Mouse (Mus musculus) hindbrain, embryonic 16.5 days (tissue): ENCODE measurements at regions not wholly inside any gene's neighbourhood (a gene's known extent, or its start where the extent isn't known, plus 50 kb on each side); places are given as distances from the start of the nearest gene placed in this dataset.

ENCODE experiments used
- ATAC-seq: fragments of 200-750 bp; cut with Nextera tagmentation; 2 replicates; pipeline ENCODE4 v1.8.0; 2017; ENCODE audit warnings: moderate TSS enrichment, moderate library complexity
- H3K27ac ChIP-seq: fragments of 300-500 bp; sonication (generic); 2 replicates; pipeline ENCODE4 v1.5.1; 2014; ENCODE audit warnings: low read depth, mild to moderate bottlenecking, control low read depth, low read length, moderate library complexity
- H3K27me3 ChIP-seq: fragments of 300-500 bp; sonication (generic); replicated peaks from 2 replicates; pipeline ENCODE4 v1.6.1; 2014; ENCODE audit warnings: low read length; ENCODE audit not compliant: control insufficient read depth, insufficient read depth
- H3K36me3 ChIP-seq: fragments of 300-500 bp; sonication (generic); 2 replicates; pipeline ENCODE4 v1.6.1; 2014; ENCODE audit warnings: mild to moderate bottlenecking, low read length, moderate library complexity, mixed read lengths; ENCODE audit not compliant: control insufficient read depth, insufficient read depth
- H3K4me1 ChIP-seq: fragments of 300-500 bp; sonication (generic); 2 replicates; pipeline ENCODE4 v1.6.1; 2014; ENCODE audit warnings: low read depth, low read length; ENCODE audit not compliant: control insufficient read depth, insufficient read depth
- H3K4me2 ChIP-seq: fragments of 300-500 bp; sonication (generic); 2 replicates; pipeline ENCODE4 v1.6.1; 2014; ENCODE audit warnings: mild to moderate bottlenecking, low read length, control low read depth, moderate library complexity
- H3K4me3 ChIP-seq: fragments of 300-500 bp; sonication (generic); 2 replicates; pipeline ENCODE4 v1.5.1; 2014; ENCODE audit warnings: mild to moderate bottlenecking, low read length, control low read depth, moderate library complexity
- H3K9ac ChIP-seq: fragments of 300-500 bp; sonication (generic); 2 replicates; pipeline ENCODE4 v1.6.1; 2014; ENCODE audit warnings: low read depth, mild to moderate bottlenecking, control low read depth, low read length, moderate library complexity
- H3K9me3 ChIP-seq: fragments of 300-500 bp; sonication (generic); 2 replicates; pipeline ENCODE4 v1.6.1; 2014; ENCODE audit warnings: mild to moderate bottlenecking, low read length, moderate library complexity; ENCODE audit not compliant: control insufficient read depth
- WGBS: fragments of 180-500 bp; shearing (Covaris S2); extraction: QIAGEN DNeasy Blood & Tissue Kit; methylation state at CpG from one replicate; pipeline ENCODE4 v1.1.7; 2014; 5-methylcytosine and 5-hydroxymethylcytosine counted together

DNA sequence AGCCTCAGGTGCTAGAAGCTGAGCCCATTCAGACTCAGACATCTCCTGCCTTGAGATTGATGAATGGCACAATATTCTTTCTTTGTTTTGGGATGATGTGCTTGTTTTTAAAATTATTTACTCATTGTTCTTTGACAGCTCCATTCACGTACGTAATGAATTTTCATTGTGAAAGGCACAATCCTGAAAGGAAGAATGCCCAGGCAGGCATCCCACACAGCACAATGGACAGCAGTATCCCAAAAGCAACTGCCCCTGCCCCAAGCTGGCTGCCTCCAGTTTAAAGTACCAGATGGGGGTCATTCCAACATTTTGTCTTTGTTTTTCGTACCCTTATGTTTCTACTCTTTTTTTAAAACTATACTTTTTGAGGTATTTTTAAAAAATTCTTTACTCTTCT, 210.9 kb upstream of the St8sia2 start:
- WGBS: 39% methylated on average over 3 of the region's 3 CpGs
- H3K9me3 ChIP-seq: no peaks in the 10 kb centered on the region
- no peak overlapping the region for H3K27ac ChIP-seq
- H3K4me3 ChIP-seq: no peak overlapping the region
- ATAC-seq: no peak
- no peak overlapping the region for H3K4me2 ChIP-seq
- no peaks in the 10 kb centered on the region for H3K4me1 ChIP-seq
- H3K36me3 ChIP-seq: no peaks in the 10 kb centered on the region
- no peak overlapping the region for H3K9ac ChIP-seq
- H3K27me3 ChIP-seq: no peaks in the 10 kb centered on the region

- 35% methylated on average over 4 of the region's 4 CpGs for WGBS
- H3K27me3 ChIP-seq: no peaks in the 10 kb centered on the region
- H3K4me3 ChIP-seq: no peak overlapping the region
- no peaks in the 10 kb centered on the region for H3K9me3 ChIP-seq
- H3K27ac ChIP-seq: no peak overlapping the region
- peaks cover 2% of the 10 kb centered on the region; the same call in 1 of the 2 replicates for H3K4me1 ChIP-seq
- no peak for ATAC-seq
- H3K9ac ChIP-seq: no peak overlapping the region
- H3K4me2 ChIP-seq: no peak overlapping the region
- no peaks in the 10 kb centered on the region for H3K36me3 ChIP-seq
These were observed 187.2 kb upstream of the St8sia2 start for GRCm38 (mm10) chr7:74200661-74201060.

- no peak overlapping the region for H3K27ac ChIP-seq
- 67% methylated on average over 6 of the region's 6 CpGs for WGBS
- no peak overlapping the region for H3K4me3 ChIP-seq
- H3K9ac ChIP-seq: no peak overlapping the region
- H3K4me1 ChIP-seq: peaks cover 2% of the 10 kb centered on the region; the same call in 1 of the 2 replicates
- H3K9me3 ChIP-seq: no peaks in the 10 kb centered on the region
- no peaks in the 10 kb centered on the region for H3K36me3 ChIP-seq
- ATAC-seq: peak; percentile 88
- no peaks in the 10 kb centered on the region for H3K27me3 ChIP-seq
- H3K4me2 ChIP-seq: no peak overlapping the region
These were observed 185.3 kb upstream of the St8sia2 start for GRCm38 (mm10) chr7:74198796-74199195.

- H3K9me3 ChIP-seq: no peaks in the 10 kb centered on the region
- H3K4me1 ChIP-seq: no peaks in the 10 kb centered on the region
- no peak overlapping the region for H3K4me3 ChIP-seq
- ATAC-seq: no peak
- H3K27ac ChIP-seq: no peak overlapping the region
- no peak overlapping the region for H3K4me2 ChIP-seq
- H3K9ac ChIP-seq: no peak overlapping the region
- H3K27me3 ChIP-seq: no peaks in the 10 kb centered on the region
- no peaks in the 10 kb centered on the region for H3K36me3 ChIP-seq
These were observed 171.2 kb upstream of the St8sia2 start for GRCm38 (mm10) chr7:74184661-74185060.

DNA sequence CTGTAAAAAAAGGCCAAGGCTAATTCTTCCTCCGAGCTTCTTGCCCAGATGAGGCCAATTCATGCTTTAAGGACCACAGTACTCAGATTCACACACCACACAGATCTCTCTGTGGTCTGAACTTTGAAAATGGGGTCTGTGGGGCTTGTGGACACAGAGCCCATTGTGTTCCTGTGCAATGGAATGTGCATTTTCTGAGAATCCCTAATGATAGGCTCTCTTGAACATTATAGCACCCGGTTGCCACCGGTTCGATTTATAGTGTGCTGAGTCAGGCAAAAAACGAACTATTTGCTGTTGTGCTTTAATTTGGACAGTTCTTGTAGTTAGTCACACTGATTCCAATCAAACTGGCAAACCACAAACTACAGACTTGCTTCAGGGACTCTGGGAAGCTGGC, 160.7 kb upstream of the St8sia2 start:
- H3K27ac ChIP-seq: no peak overlapping the region
- H3K4me3 ChIP-seq: no peak overlapping the region
- H3K9ac ChIP-seq: no peak overlapping the region
- H3K36me3 ChIP-seq: no peaks in the 10 kb centered on the region
- H3K9me3 ChIP-seq: no peaks in the 10 kb centered on the region
- ATAC-seq: no peak
- 70% methylated on average over 5 of the region's 5 CpGs for WGBS
- no peaks in the 10 kb centered on the region for H3K4me1 ChIP-seq
- H3K27me3 ChIP-seq: no peaks in the 10 kb centered on the region
- no peak overlapping the region for H3K4me2 ChIP-seq

GRCm38 (mm10) chr7:74173230-74173612, 159.7 kb upstream of the St8sia2 start:
- no peak overlapping the region for H3K9ac ChIP-seq
- no peaks in the 10 kb centered on the region for H3K4me1 ChIP-seq
- H3K27ac ChIP-seq: no peak overlapping the region; the same call in 1 of the 2 replicates
- H3K9me3 ChIP-seq: no peaks in the 10 kb centered on the region
- ATAC-seq: no peak
- no peak overlapping the region for H3K4me3 ChIP-seq
- H3K36me3 ChIP-seq: no peaks in the 10 kb centered on the region
- no peaks in the 10 kb centered on the region for H3K27me3 ChIP-seq
- 61% methylated on average over 2 of the region's 2 CpGs for WGBS
- no peak overlapping the region for H3K4me2 ChIP-seq

- WGBS: 75% methylated on average over 4 of the region's 4 CpGs
- Histone ChIP-seq H3K9ac (no peak overlapping the region), H3K4me2 (no peak overlapping the region), H3K4me1 (no peaks in the 10 kb centered on the region), H3K4me3 (no peak overlapping the region), H3K9me3 (no peaks in the 10 kb centered on the region), H3K27ac (no peak overlapping the region), H3K27me3 (no peaks in the 10 kb centered on the region), H3K36me3 (no peaks in the 10 kb centered on the region)
- ATAC-seq: no peak
These were observed 159.2 kb upstream of the St8sia2 start for GRCm38 (mm10) chr7:74172504-74173229.

DNA sequence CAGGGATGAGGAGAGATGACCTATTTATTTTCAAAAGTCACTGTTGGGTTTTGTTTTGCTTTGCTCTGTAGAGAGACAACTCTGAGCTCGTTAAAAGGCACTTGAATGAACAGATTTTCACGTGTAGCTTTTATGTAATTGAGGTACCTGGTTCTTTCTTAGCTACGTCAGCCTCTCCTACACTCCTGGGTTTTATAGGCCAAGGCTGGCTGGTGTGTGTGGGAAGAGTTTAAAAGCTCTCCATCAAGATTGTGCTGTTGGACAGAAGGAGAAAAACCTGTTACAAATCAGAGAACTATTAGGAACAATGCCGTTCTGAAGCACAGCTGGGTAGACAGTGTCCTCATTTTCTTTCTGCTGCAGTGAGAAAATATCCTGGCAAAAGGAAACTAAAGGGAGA, 138.1 kb upstream of the St8sia2 start:
- Histone ChIP-seq H3K4me2 (no peak overlapping the region), H3K9ac (no peak overlapping the region), H3K9me3 (no peaks in the 10 kb centered on the region), H3K27me3 (no peaks in the 10 kb centered on the region), H3K27ac (no peak overlapping the region), H3K4me1 (no peaks in the 10 kb centered on the region), H3K36me3 (no peaks in the 10 kb centered on the region), H3K4me3 (no peak overlapping the region)
- ATAC-seq: no peak
- WGBS: 75% methylated on average over 4 of the region's 4 CpGs

GRCm38 (mm10) chr7:74143236-74143635, 129.7 kb upstream of the St8sia2 start:
- WGBS: 88% methylated on average over 3 of the region's 3 CpGs
- no peaks in the 10 kb centered on the region for H3K36me3 ChIP-seq
- H3K4me3 ChIP-seq: no peak overlapping the region
- H3K4me2 ChIP-seq: no peak overlapping the region
- H3K9me3 ChIP-seq: no peaks in the 10 kb centered on the region
- no peak for ATAC-seq
- H3K4me1 ChIP-seq: no peaks in the 10 kb centered on the region
- no peak overlapping the region for H3K27ac ChIP-seq
- H3K9ac ChIP-seq: no peak overlapping the region
- no peaks in the 10 kb centered on the region for H3K27me3 ChIP-seq

DNA sequence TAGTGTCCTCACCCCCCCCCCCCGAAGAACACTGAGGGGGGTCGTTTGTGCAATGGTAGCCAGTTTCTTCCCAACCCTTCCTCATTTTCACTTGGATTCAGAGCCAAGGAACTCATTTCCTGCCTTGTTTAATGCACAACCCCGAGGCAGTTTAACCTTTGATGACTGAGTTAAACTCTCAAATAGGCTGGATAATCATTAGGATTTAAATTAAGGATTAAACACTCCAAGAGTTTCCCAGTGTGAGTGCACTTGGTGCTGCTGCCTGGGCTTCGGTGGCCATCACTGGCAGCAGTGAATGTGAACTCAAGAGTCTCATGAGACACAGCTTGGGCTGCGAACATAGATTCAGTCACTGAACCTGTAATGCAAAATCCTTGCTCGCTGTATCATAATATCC, 124.7 kb upstream of the St8sia2 start:
- no peaks in the 10 kb centered on the region for H3K27me3 ChIP-seq
- H3K4me1 ChIP-seq: no peaks in the 10 kb centered on the region
- H3K27ac ChIP-seq: no peak overlapping the region
- ATAC-seq: no peak
- H3K9me3 ChIP-seq: no peaks in the 10 kb centered on the region
- H3K36me3 ChIP-seq: no peaks in the 10 kb centered on the region
- 61% methylated on average over 6 of the region's 6 CpGs for WGBS
- no peak overlapping the region for H3K9ac ChIP-seq
- H3K4me3 ChIP-seq: no peak overlapping the region
- H3K4me2 ChIP-seq: no peak overlapping the region
